Mouse (Mus musculus): ENCODE measurements around the gene Fgl2. TPM values are rescaled to one million over a fixed set of nuclear protein-coding genes. Genes with fewer than 3 reads are reported as not detected.

Fgl2 gene
- total and polyA plus RNA-seq, 3 experiments = 0.41 to 10.4 (median 0.59) TPM

DNA sequence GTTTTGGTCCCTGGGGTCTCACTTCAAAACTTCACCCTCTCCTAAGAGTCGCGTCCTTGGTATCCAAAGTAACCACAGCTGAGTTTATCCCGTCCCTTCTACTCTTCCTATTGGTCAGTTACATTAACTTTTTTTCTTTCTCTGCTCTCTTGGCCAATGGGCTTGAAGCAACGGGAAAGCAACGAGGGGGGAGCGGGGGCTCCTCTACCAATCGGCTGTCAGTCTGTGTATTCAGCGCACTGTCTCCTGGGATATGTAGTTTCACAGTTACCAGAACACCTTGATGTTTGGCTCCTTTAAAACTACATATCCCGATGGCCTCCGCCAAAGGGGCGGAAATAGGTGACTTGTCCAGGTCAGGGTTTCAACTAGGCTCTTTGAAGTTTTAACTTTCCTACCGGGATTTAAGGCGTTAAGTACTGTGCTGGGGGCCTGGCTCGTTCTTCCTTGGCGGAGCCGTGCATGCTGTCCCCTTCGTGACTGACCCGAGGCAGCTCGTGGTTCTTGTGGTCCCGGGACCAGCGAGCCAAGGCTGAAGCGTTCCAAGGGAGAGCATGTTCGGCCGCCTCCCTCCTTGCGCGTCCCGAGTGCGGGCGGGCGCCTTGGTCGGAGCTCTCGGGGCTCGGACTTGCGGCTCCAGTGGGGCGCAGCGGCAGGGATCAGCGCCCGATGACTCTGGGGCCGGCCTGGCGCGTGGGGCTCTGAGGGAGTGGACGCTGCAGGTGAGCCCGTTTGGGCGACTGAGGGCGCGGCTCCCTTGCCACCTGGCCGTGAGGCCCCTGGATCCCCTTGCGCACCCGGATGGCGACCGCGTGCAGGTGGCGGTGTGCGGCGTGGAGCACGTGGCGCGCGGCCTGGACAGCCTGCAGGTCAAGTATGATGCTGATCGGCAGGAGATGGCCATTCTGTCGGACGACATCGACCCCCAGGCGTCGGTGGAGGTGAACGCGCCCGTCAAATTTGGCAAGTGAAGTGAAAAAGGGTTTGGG lies 52.5 kb downstream of the Fgl2 start, which contains the start of the genes Ccdc146 and Fam185a (continued):
- TF ChIP-seq USF1 (IDR thresholded peaks at IDR 0.05; ENCODE audit: low read depth, low read length) (no peak), BHLHE40 (IDR thresholded peaks at IDR 0.05; ENCODE audit: low read depth, low read length) (peak; percentile 78), E2F4 (IDR thresholded peaks at IDR 0.05; ENCODE audit: insufficient replicate concordance, low read depth, low read length) (no peak), ETS1 (conservative IDR thresholded peaks at IDR 0.05; ENCODE audit: low read depth, low read length) (no peak), MXI1 (IDR thresholded peaks at IDR 0.05; ENCODE audit: low read depth, low read length) (peak; percentile 94; the same call in 1 of the 2 replicates), GABPA (IDR thresholded peaks at IDR 0.05; ENCODE audit: insufficient replicate concordance, low read depth, low read length) (peak; percentile 90; the same call in 1 of the 2 replicates), ZKSCAN1 (IDR thresholded peaks at IDR 0.05; ENCODE audit: borderline replicate concordance, low read depth, low read length) (no peak), USF2 (conservative IDR thresholded peaks at IDR 0.05; ENCODE audit: low read depth, low read length) (no peak; the same call in 1 of the 2 replicates), NELFE (IDR thresholded peaks at IDR 0.05; ENCODE audit: low read depth, low read length) (0 out of 2 replicates have a peak, but pooled peaks have one; percentile 53), SMC3 (IDR thresholded peaks at IDR 0.05; ENCODE audit: low read depth, low read length) (no peak), RAD21 (IDR thresholded peaks at IDR 0.05; ENCODE audit: low read depth, low read length) (no peak), CHD2 (IDR thresholded peaks at IDR 0.05; ENCODE audit: low read length) (peak; percentile 97), TBP (conservative IDR thresholded peaks at IDR 0.05; ENCODE audit: low read depth, low read length) (peak; percentile 69; the same call in 1 of the 2 replicates), ZNF384 (IDR thresholded peaks at IDR 0.05; ENCODE audit: low read depth, low read length) (peak; percentile 100), MEF2A (IDR thresholded peaks at IDR 0.05; ENCODE audit: borderline replicate concordance, low read depth, low read length) (peak; percentile 64; the same call in 1 of the 2 replicates), ZC3H11A (IDR thresholded peaks at IDR 0.05; ENCODE audit: low read depth, low read length) (no peak), ZMIZ1 (IDR thresholded peaks at IDR 0.05; ENCODE audit: low read depth, low read length) (no peak; the same call in 1 of the 2 replicates), TCF12 (IDR thresholded peaks at IDR 0.05; ENCODE audit: low read depth, low read length) (peak; percentile 51; the same call in 1 of the 2 replicates), CTCF (conservative IDR thresholded peaks at IDR 0.05 in 1 of 2, IDR thresholded peaks at IDR 0.05 in 1 of 2; ENCODE audit: low read depth in 2 of 2, low read length in 2 of 2) (no peak), CHD1 (IDR thresholded peaks at IDR 0.05; ENCODE audit: low read depth, low read length) (peak; percentile 62; the same call in 1 of the 2 replicates)

GRCm38 (mm10) chr5:21426666-21427065 lies 54.2 kb downstream of the Fgl2 start:
- Histone ChIP-seq H3K4me2 (ENCODE audit: insufficient read depth, low read depth, poor library complexity, severe bottlenecking) (peak overlapping the region; percentile 99), H3K27ac (ENCODE audit: insufficient read depth, low read depth) (no peak overlapping the region), H3K9me3 (replicated peaks; ENCODE audit: low read length) (no peaks in the 10 kb centered on the region), H3K4me3 (replicated peaks in 1 of 3; ENCODE audit: low read depth in 2 of 3, low read length in 2 of 3, poor library complexity in 1 of 3) (peak overlapping the region; percentile 81 to 99 (median 91)), H3K4me1 (ENCODE audit: control insufficient read depth in 1 of 2, insufficient read depth in 2 of 2) (peaks cover 4 to 15% of the 10 kb centered on the region in 2 experiments), H3K79me2 (replicated peaks; ENCODE audit: control insufficient read depth, extremely low read depth, insufficient read depth, poor library complexity, severe bottlenecking) (peaks cover 21% of the 10 kb centered on the region), H3K36me3 (replicated peaks in 1 of 2; ENCODE audit: control insufficient read depth in 1 of 2, insufficient read depth in 1 of 2, low read length in 1 of 2) (peaks cover 5 to 9% of the 10 kb centered on the region in 2 experiments), H3K27me3 (replicated peaks) (no peaks in the 10 kb centered on the region), H3K9ac (ENCODE audit: insufficient read depth, low read depth) (peak overlapping the region; percentile 68; the same call in 1 of the 2 replicates)
- peak; percentile 36; the same call in 1 of the 2 replicates for TF ChIP-seq MYC (IDR thresholded peaks at IDR 0.05; ENCODE audit: low read depth, low read length)
- no peak for TF ChIP-seq RAD21 (IDR thresholded peaks at IDR 0.05; ENCODE audit: low read depth, low read length)
- 0 out of 2 replicates have a peak, but pooled peaks have one; percentile 46 for TF ChIP-seq SIN3A (IDR thresholded peaks at IDR 0.05; ENCODE audit: low read length)
- 0 out of 2 replicates have a peak, but pooled peaks have one; percentile 47 for TF ChIP-seq MAX (IDR thresholded peaks at IDR 0.05; ENCODE audit: low read length)
- TF ChIP-seq IRF4 (IDR thresholded peaks at IDR 0.05; ENCODE audit: low read depth, low read length) = peak; percentile 46; the same call in 1 of the 2 replicates
- no peak for TF ChIP-seq SMC3 (IDR thresholded peaks at IDR 0.05; ENCODE audit: low read depth, low read length)
- TF ChIP-seq EP300 (IDR thresholded peaks at IDR 0.05; ENCODE audit: low read length) = peak; percentile 31; the same call in 1 of the 2 replicates
- no peak for TF ChIP-seq ZKSCAN1 (IDR thresholded peaks at IDR 0.05; ENCODE audit: borderline replicate concordance, low read depth, low read length)
- TF ChIP-seq TCF12 (IDR thresholded peaks at IDR 0.05; ENCODE audit: low read depth, low read length) = no peak
- TF ChIP-seq KAT2A (IDR thresholded peaks at IDR 0.05; ENCODE audit: insufficient replicate concordance, low read length) = no peak
- TF ChIP-seq JUN (IDR thresholded peaks at IDR 0.05; ENCODE audit: insufficient read depth, low read depth, low read length) = no peak
- in situ Hi-C loops (cut with MboI; ENCODE audit: low pct_ligation_motif_present, low pct_unique_long_range_greater_than_20kb, low sequenced_read_pairs) = loop anchor here (5.0 kb wide), 1 partner anchor 161 kb away; no protein-coding TSS in a partner anchor
- no peak for DNase-seq (ENCODE audit: extremely low read depth)
- dilution Hi-C loops (cut with MboI; ENCODE audit: extremely low pct_ligation_motif_present, extremely low pct_unique_long_range_greater_than_20kb, low sequenced_read_pairs) = no loop called here

All from CH12.LX (cell line).